Mouse (Mus musculus): ENCODE data around the gene Gatd1. TPM values are rescaled to one million over a fixed set of nuclear protein-coding genes. Genes with fewer than 3 reads are reported as not detected.

Gatd1 gene
- 45.2 and 49.4 TPM in 2 replicates for polyA plus RNA-seq (2016; fragmentation: Nextera tagmentation; extraction: Ambion mirVana)

- peaks cover 28% of the 10 kb centered on the region for H3K4me1 ChIP-seq (replicated peaks)
- under 1% methylated on average over 56 of the region's 56 CpGs for WGBS
- no peaks in the 10 kb centered on the region for H3K27me3 ChIP-seq (ENCODE audit: insufficient read depth, poor library complexity, severe bottlenecking)
- peak within 1 kb of the TSS; percentile 69 for H3K4me3 ChIP-seq
- peak; percentile 100 for DNase-seq (ENCODE audit: low spot score)
- peak within 1 kb of the TSS; percentile 93 for H3K27ac ChIP-seq
- no peaks in the 10 kb centered on the region for H3K9me3 ChIP-seq
- H3K36me3 ChIP-seq = peaks cover 20% of the 10 kb centered on the region
Observed at GRCm38 (mm10) chr7:141413809-141414584, at the start of gene Gatd1. Gene Gatd1, minus strand, starts transcription at chr7:141414136.

GRCm38 (mm10) chr7:141462333-141462821 lies 48.4 kb upstream of the Gatd1 start:
- Histone ChIP-seq H3K36me3 (peaks cover 20% of the 10 kb centered on the region), H3K9me3 (no peaks in the 10 kb centered on the region), H3K27ac (no peak overlapping the region), H3K4me3 (peak overlapping the region; percentile 54), H3K27me3 (ENCODE audit: insufficient read depth, poor library complexity, severe bottlenecking) (peaks cover 96% of the 10 kb centered on the region), H3K4me1 (replicated peaks) (peaks cover 62% of the 10 kb centered on the region)
- no peak for DNase-seq (ENCODE audit: low spot score)
- WGBS = 13% methylated on average over 5 of the region's 5 CpGs

- H3K4me1 ChIP-seq (replicated peaks) = peaks cover 60% of the 10 kb centered on the region
- peak overlapping the region; percentile 75 for H3K27ac ChIP-seq
- H3K27me3 ChIP-seq (ENCODE audit: insufficient read depth, poor library complexity, severe bottlenecking) = peaks cover 98% of the 10 kb centered on the region
- H3K9me3 ChIP-seq = no peaks in the 10 kb centered on the region
- H3K36me3 ChIP-seq = peaks cover 21% of the 10 kb centered on the region
- WGBS = 3% methylated on average over 59 of the region's 59 CpGs
- no peak for DNase-seq (ENCODE audit: low spot score)
- H3K4me3 ChIP-seq = peak overlapping the region; percentile 54
Observed at GRCm38 (mm10) chr7:141461521-141462332, 47.8 kb upstream of the Gatd1 start.

- Histone ChIP-seq H3K27me3 (ENCODE audit: insufficient read depth, poor library complexity, severe bottlenecking) (peaks cover 90% of the 10 kb centered on the region), H3K36me3 (peaks cover 21% of the 10 kb centered on the region), H3K4me3 (peak within 1 kb of the TSS; percentile 54), H3K4me1 (replicated peaks) (peaks cover 64% of the 10 kb centered on the region), H3K9me3 (no peaks in the 10 kb centered on the region), H3K27ac (peak within 1 kb of the TSS; percentile 75)
- no peak for DNase-seq (ENCODE audit: low spot score)
- 73% methylated on average over 15 of the region's 15 CpGs for WGBS
Observed at GRCm38 (mm10) chr7:141460391-141461113, 46.6 kb upstream of the Gatd1 start, which contains the start of gene Cracr2b. Gene Cracr2b, plus strand, starts transcription at chr7:141461094.

- Histone ChIP-seq H3K27me3 (ENCODE audit: insufficient read depth, poor library complexity, severe bottlenecking) (peaks cover 85% of the 10 kb centered on the region), H3K4me3 (no peak overlapping the region), H3K4me1 (replicated peaks) (peaks cover 64% of the 10 kb centered on the region), H3K27ac (no peak overlapping the region), H3K36me3 (peaks cover 21% of the 10 kb centered on the region), H3K9me3 (no peaks in the 10 kb centered on the region)
- DNase-seq (ENCODE audit: low spot score) = no peak
- WGBS = 75% methylated on average over 5 of the region's 5 CpGs
Observed at GRCm38 (mm10) chr7:141460001-141460390, 46.1 kb upstream of the Gatd1 start.

GRCm38 (mm10) chr7:141459301-141459711 lies 45.4 kb upstream of the Gatd1 start:
- Histone ChIP-seq H3K4me1 (replicated peaks) (peaks cover 64% of the 10 kb centered on the region), H3K9me3 (no peaks in the 10 kb centered on the region), H3K36me3 (peaks cover 21% of the 10 kb centered on the region), H3K27ac (no peak overlapping the region), H3K4me3 (no peak overlapping the region), H3K27me3 (ENCODE audit: insufficient read depth, poor library complexity, severe bottlenecking) (peaks cover 78% of the 10 kb centered on the region)
- DNase-seq (ENCODE audit: low spot score) = no peak
- WGBS = 88% methylated on average over 17 of the region's 17 CpGs

GRCm38 (mm10) chr7:141458661-141459060 lies 44.7 kb upstream of the Gatd1 start:
- WGBS = 90% methylated on average over 11 of the region's 11 CpGs
- H3K9me3 ChIP-seq = no peaks in the 10 kb centered on the region
- DNase-seq (ENCODE audit: low spot score) = no peak
- H3K27me3 ChIP-seq (ENCODE audit: insufficient read depth, poor library complexity, severe bottlenecking) = peaks cover 71% of the 10 kb centered on the region
- H3K36me3 ChIP-seq = peaks cover 21% of the 10 kb centered on the region
- H3K27ac ChIP-seq = no peak overlapping the region
- no peak overlapping the region for H3K4me3 ChIP-seq
- peaks cover 61% of the 10 kb centered on the region for H3K4me1 ChIP-seq (replicated peaks)

GRCm38 (mm10) chr7:141457986-141458660 lies 44.2 kb upstream of the Gatd1 start:
- 79% methylated on average over 15 of the region's 15 CpGs for WGBS
- peaks cover 21% of the 10 kb centered on the region for H3K36me3 ChIP-seq
- peak; percentile 55 for DNase-seq (ENCODE audit: low spot score)
- no peak overlapping the region for H3K4me3 ChIP-seq
- no peak overlapping the region for H3K27ac ChIP-seq
- H3K4me1 ChIP-seq (replicated peaks) = peaks cover 55% of the 10 kb centered on the region
- H3K9me3 ChIP-seq = no peaks in the 10 kb centered on the region
- peaks cover 66% of the 10 kb centered on the region for H3K27me3 ChIP-seq (ENCODE audit: insufficient read depth, poor library complexity, severe bottlenecking)

- Histone ChIP-seq H3K27me3 (ENCODE audit: insufficient read depth, poor library complexity, severe bottlenecking) (peaks cover 57% of the 10 kb centered on the region), H3K9me3 (no peaks in the 10 kb centered on the region), H3K27ac (no peak overlapping the region), H3K4me3 (peak overlapping the region; percentile 80; the same call in 1 of the 2 replicates), H3K4me1 (replicated peaks) (peaks cover 50% of the 10 kb centered on the region), H3K36me3 (peaks cover 24% of the 10 kb centered on the region)
- no peak for DNase-seq (ENCODE audit: low spot score)
- 93% methylated on average over 14 of the region's 14 CpGs for WGBS
Observed at GRCm38 (mm10) chr7:141457236-141457635, 43.3 kb upstream of the Gatd1 start.

- Histone ChIP-seq H3K27ac (no peak overlapping the region), H3K27me3 (ENCODE audit: insufficient read depth, poor library complexity, severe bottlenecking) (peaks cover 52% of the 10 kb centered on the region), H3K4me3 (peak overlapping the region; percentile 80; the same call in 1 of the 2 replicates), H3K36me3 (peaks cover 29% of the 10 kb centered on the region), H3K4me1 (replicated peaks) (peaks cover 45% of the 10 kb centered on the region), H3K9me3 (no peaks in the 10 kb centered on the region)
- 88% methylated on average over 6 of the region's 6 CpGs for WGBS
- no peak for DNase-seq (ENCODE audit: low spot score)
Observed at GRCm38 (mm10) chr7:141456739-141457138, 42.8 kb upstream of the Gatd1 start.

- H3K4me3 ChIP-seq = peak overlapping the region; percentile 80
- peaks cover 35% of the 10 kb centered on the region for H3K4me1 ChIP-seq (replicated peaks)
- DNase-seq (ENCODE audit: low spot score) = peak; percentile 54
- no peaks in the 10 kb centered on the region for H3K9me3 ChIP-seq
- H3K36me3 ChIP-seq = peaks cover 38% of the 10 kb centered on the region
- H3K27me3 ChIP-seq (ENCODE audit: insufficient read depth, poor library complexity, severe bottlenecking) = peaks cover 42% of the 10 kb centered on the region
- WGBS = 1% methylated on average over 23 of the region's 23 CpGs
- H3K27ac ChIP-seq = peak overlapping the region; percentile 87
Observed at GRCm38 (mm10) chr7:141455610-141456314, 41.8 kb upstream of the Gatd1 start.
